Mouse (Mus musculus) monocyte, adult 5-6 weeks (primary cell): ENCODE measurements around the gene Ip6k1. TPM values are rescaled to one million over a fixed set of nuclear protein-coding genes. Genes with fewer than 3 reads are reported as not detected.
A peak's percentile ranks its signal among the peaks of the same experiment; 100 is the strongest.

Source experiments
- ATAC-seq: fragments of 153-309, 156-312 bp; replicated peaks from 2 replicates; pipeline ENCODE4 v1.8.0; 2017; ENCODE audit warnings: mild to moderate bottlenecking; ENCODE audit not compliant: low TSS enrichment, insufficient number of reproducible peaks, severe bottlenecking, poor library complexity, low FRiP score
- total RNA-seq: library from RNA; stranded (forward); fragments of 200-1000, 200-491, 200-594 nt; gene quantifications from 3 replicates; pipeline ENCODE4 v1.2.3, GENCODE M21; 2017

Ip6k1 gene
- 47.0 to 167 TPM (median 102 TPM) in 3 replicates for total RNA-seq

- ATAC-seq, result peak; percentile 100
These were observed at the start of gene Ip6k1 for GRCm38 (mm10) chr9:108001922-108002770. Gene Ip6k1 (plus strand): TSS chr9:108002501.

GRCm38 (mm10) chr9:107955613-107956289, 46.5 kb upstream of the Ip6k1 start:
- no peak for ATAC-seq

GRCm38 (mm10) chr9:107957141-107957540, 45.2 kb upstream of the Ip6k1 start:
- no peak for ATAC-seq

GRCm38 (mm10) chr9:107959896-107960295, 42.4 kb upstream of the Ip6k1 start:
- ATAC-seq, result no peak

- no peak for ATAC-seq
These were observed 41.4 kb upstream of the Ip6k1 start for GRCm38 (mm10) chr9:107960928-107961327.

GRCm38 (mm10) chr9:107961351-107961762, 40.9 kb upstream of the Ip6k1 start:
- no peak for ATAC-seq

GRCm38 (mm10) chr9:107961881-107962280, 40.4 kb upstream of the Ip6k1 start:
- no peak for ATAC-seq

GRCm38 (mm10) chr9:107962916-107963315, 39.4 kb upstream of the Ip6k1 start:
- no peak for ATAC-seq

GRCm38 (mm10) chr9:107963700-107964099, 38.6 kb upstream of the Ip6k1 start:
- ATAC-seq, result peak; percentile 73

GRCm38 (mm10) chr9:107964681-107965080, 37.6 kb upstream of the Ip6k1 start:
- ATAC-seq, result no peak

GRCm38 (mm10) chr9:107966676-107967075, 35.6 kb upstream of the Ip6k1 start:
- no peak for ATAC-seq

- ATAC-seq, result no peak
These were observed 34.9 kb upstream of the Ip6k1 start for GRCm38 (mm10) chr9:107967437-107967836.

GRCm38 (mm10) chr9:107968531-107968930, 33.8 kb upstream of the Ip6k1 start:
- no peak for ATAC-seq

- ATAC-seq, result no peak
These were observed 32.0 kb upstream of the Ip6k1 start for GRCm38 (mm10) chr9:107970311-107970710.

- ATAC-seq, result no peak
These were observed 30.4 kb upstream of the Ip6k1 start for GRCm38 (mm10) chr9:107971690-107972541.

GRCm38 (mm10) chr9:107974491-107975171, 27.7 kb upstream of the Ip6k1 start:
- no peak for ATAC-seq

GRCm38 (mm10) chr9:107975399-107976386, 26.6 kb upstream of the Ip6k1 start, which contains the start of gene Uba7:
Gene Uba7 (plus strand): TSS chr9:107975505.
- ATAC-seq, result peak; percentile 83
